Mouse (Mus musculus) cerebellum, postnatal 14 days (tissue): ENCODE data around the gene Gm10775.

Source experiments
- DNase-seq, 2 experiments: peaks; one replicate each; pipeline ENCODE4 v3.0.0; 2021; ENCODE audit warnings: mixed read lengths in 2 of 2

The Gm10775 gene

DNA sequence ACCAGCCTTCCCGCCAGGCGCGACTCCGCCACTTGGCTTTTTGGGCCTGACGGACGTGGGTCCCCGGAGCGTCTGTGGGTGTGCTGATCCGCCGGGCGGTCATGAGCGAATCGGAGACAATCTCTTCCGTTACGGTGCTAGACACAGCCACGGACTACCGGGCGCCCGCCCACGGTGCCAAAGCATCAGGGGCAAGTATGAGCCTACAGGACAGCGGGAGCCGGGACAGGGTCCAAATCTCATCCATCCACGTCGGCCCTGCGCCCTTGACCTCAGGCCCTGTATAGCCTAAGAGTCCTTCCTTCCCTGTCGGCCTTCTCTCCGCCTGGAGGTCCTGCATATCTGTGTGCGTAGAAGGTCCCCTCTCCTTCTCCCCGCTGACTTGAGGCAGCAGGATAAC is at the start of gene Gm10775:
Gm10775 (plus strand) TSS at position 301 of the 400 bp plus-strand sequence.
- no peak for DNase-seq

DNA sequence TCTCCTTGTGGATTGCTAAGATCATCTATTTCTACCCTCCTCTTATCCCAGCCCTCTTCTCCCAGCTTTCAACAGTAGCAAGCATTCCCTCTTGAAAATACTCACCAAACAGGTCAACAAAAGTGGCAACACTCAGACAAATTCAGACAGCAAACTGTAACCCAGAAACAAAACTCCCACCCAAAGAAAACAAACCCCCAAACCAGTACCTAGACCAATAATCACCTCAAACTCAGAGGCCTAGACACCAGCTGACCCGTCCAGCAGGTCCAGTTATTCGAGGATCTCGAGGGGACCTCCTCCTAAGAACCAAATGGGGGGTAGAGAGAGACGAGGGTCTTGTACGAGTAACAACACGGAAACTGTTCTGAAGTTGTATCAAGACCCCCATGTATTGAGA is 33.4 kb upstream of the Gm10775 start:
- DNase-seq = no peak

DNA sequence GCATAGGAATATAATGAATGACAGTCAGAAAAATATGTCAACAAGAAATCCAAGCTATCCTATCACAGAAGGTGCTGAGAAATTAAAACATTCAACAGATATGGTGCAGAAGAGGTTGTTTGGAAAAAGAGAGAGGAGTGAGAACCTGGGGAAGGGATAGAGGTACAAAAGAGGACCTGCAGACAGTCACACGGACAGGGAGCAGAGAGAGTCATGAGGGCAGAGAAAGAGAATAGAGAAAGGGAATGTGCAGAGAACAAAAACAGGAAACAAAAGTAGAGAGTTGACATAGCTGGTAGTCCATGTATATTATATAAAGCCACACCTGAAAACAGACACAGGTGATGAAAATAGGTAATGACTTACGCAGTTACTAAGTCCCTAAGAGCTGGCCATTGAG is 32.7 kb upstream of the Gm10775 start:
- no peak for DNase-seq

DNA sequence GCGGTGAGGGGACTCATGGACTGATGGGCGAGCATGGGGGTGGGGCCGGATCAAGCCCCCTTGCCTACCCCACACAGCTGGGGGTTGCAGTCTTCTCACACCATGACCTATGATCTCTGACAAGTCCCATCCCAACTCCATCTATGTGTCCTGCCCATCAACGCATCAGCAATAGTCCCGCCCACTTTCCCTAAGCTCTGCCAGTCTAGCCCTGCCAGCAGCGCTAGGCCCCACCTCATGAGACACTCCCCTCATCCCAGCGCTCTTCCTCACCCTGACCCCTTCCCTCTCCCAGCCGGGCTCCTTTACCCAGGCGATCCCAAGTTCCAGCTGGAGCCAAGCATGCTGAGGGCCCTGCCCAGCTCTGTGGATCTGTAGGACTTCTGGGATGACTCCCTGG is 22.1 kb upstream of the Gm10775 start:
- no peak for DNase-seq

DNA sequence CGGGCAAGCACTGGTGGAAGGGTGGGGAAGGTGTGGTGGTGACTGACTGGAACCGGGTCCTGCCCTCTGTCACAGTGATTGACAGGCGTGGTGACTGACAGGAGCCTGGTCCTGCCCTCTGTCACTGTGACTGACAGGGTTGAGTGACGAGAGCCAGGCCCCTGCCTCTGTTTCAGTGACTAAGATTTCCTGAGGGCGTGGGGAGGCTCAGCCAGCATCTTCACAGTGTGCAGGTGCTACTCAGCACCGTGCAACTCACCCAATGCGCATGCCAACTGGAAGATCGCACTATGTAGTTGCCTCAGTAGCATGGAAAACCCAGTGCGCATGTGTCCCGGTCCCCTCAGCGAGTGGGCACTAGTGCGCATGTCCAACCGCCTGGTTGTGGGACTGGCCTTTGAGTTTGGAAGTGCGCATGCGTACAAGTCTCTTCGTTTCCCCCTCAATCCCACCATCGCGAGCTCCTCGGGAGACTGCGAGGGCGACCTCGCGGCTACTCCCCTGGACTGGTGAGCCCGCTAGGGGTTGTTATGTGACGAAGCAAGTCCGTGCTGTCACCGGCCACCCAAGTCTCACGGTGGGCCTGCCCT is 18.7 kb upstream of the Gm10775 start:
- DNase-seq = peak; percentile 98 to 99

DNA sequence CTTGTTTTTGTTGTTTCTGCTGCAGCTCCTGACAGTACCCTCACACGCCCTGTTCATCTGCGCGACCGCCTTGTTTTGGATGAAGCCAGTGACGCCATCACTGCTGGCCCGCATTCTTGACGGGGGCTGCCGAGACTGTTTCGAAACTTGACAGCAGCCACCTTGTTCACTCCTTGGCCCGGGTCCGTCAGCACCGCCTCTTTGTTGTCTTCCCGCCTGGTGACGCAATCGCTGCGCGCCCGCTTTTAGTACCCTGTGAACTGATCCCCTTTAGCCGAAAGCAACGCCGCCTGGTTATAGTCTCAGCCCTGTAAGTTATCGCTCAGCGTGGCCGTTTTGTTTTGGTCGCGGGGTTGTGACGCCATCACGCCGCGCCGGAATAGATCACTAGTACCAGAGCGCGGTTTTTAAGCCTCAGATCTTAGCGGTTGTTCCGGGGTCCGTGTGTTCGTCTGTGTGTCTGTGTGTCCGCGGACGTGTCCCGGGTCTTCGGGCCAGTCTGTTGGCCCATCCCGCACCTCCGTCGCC is 18.2 kb upstream of the Gm10775 start:
- DNase-seq = peak; percentile 98 to 99

DNA sequence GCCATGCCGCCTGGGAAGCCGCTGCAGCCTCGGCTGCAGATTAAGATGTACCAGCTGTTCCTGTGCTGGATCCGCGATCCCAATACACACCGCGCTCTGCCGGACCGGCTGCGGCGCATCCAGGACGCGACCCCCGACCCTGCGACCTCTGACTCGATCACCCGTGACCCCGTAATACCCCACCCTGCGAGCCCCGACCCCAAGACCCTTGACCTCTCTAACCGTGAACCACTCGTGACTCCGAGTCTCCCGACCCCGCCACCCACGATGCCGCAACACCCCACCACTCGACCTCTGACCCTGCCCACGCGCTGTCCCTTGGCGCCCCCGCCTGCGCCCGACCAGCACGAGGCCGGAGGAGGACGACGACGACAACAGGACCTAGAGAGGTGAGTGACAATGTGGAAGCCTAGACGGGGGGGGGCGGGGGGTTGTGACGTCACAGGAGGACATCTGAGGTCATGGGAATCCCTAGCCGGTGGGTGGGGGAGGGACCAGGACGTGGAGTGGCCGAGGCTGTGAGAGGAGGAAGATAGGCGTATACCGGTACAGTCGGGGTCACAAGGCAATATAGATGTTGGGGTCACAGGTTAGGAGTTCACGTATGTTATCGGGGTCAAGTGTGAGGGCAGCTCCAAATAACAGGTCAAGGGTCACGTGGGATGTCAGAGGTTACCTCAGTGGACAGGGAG is 17.6 kb upstream of the Gm10775 start:
- peak in 1 of 2 experiments; percentile 62 for DNase-seq

DNA sequence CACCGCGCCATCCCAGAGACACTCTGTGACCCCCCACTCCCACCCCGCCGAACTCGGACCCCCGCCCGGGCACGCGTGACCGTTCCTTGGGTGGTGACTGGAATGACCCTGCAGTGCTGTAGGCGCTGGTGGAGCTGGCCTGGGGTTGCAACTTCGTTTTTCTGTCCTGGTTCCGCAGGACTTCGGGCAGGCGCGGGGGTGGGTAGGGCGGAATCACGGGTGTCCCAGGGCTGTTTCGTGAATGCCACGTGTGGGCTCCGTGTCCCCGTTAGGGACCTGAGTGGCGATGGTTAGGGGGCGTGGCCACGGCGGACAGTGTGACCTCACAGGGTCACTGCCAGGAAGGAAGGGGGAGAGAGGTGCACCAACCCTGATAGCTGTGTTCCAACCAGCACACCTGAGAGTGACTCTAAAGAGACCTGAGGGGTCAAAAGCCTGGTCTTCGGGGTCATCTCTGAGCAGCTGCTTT is 17.0 kb upstream of the Gm10775 start:
- peak in 1 of 2 experiments; percentile 39 for DNase-seq

DNA sequence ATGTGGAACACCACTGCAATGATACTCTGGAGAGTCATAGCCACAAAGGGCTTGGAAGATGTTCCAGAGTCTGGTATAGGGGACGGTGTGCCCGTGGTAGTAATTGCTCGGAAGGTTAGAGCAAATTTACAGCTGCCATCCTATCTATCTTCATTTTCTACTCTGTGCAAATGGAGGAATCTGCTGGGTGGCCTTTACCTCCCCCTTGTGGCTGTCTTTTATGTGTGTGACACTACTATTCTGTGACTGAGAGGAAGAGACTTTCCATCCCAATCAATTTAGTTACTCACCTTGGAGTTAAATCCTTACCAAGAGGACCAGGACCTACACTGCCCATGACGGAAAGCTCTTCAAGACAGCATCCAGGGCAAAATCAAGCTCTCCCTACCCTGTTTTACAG is 16.1 kb upstream of the Gm10775 start:
- DNase-seq = no peak

DNA sequence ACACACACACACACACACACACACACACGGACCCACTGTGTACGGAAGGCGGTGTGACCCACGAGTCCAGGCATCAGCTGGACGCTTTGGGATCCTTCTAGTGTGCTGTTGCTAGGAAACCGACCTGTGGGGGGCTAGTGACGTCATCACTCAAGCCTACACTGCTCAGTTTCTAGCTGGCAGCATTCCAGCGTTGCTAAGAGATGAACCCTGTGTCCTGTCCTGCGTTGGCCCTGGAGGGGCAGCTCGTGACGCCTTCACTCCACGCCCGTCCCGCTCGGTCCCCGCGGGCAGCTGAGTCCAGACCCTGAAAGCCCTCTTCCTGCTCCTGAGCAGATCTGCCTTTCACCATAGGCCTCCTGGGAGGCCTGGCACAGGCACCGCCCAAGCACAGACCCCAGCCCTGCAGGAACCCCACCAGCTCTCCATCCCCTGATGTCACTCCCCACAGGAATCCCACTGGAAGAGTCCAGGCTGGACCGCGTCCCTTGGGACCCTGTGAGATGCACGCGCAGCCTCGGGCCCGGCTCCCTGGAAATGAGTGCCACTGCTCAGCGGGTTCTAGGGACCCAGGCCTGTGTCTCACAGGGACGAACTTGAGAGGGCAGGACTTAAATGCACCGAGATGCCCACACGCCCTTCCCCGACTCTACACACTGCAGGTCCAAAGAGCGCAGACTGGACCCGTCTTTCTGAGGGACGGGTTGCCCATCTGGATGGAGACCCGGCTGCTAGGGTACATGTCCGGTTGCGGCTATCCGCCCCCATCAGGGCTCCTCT is 974 bp upstream of the Gm10775 start:
- peak; percentile 76 to 87 for DNase-seq

DNA sequence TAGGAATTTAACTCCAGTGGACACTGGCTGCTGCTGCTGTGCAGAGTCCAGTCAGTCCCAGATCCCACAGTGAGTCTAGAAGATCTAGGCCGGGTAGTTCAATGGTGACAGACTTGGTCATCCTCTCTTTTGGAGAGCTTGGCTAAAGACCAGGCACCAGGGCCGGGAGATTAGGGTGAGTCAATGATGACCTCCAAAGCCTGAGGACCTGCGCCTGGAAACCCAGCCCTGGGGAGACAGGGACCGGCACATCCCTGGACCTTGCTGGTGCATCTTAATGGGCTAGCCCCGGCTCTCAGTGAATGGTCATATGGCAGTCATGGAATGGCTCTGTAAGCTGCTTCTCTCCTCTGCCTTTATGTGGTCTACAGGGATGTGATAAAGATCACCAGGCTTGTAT is 2.7 kb downstream of the Gm10775 start:
- DNase-seq = no peak

DNA sequence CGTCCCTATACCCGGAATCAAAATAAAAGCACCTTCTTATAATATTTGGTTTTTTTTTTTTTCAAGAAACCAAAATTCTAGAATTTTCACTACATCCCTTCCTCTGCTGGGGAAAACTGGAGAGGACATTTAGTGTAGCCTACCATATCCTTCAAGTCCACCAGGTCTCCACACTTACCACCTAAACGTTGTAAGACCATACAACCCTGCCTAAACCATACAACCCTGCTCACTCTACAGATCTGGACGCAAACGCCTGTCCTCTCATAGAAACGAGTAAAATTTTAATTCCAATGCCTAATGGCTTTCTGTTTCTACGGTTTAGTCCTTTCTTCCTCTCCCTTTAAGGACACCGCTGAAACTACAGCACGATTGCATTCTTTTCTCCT is 18.6 kb downstream of the Gm10775 start:
- no peak for DNase-seq

DNA sequence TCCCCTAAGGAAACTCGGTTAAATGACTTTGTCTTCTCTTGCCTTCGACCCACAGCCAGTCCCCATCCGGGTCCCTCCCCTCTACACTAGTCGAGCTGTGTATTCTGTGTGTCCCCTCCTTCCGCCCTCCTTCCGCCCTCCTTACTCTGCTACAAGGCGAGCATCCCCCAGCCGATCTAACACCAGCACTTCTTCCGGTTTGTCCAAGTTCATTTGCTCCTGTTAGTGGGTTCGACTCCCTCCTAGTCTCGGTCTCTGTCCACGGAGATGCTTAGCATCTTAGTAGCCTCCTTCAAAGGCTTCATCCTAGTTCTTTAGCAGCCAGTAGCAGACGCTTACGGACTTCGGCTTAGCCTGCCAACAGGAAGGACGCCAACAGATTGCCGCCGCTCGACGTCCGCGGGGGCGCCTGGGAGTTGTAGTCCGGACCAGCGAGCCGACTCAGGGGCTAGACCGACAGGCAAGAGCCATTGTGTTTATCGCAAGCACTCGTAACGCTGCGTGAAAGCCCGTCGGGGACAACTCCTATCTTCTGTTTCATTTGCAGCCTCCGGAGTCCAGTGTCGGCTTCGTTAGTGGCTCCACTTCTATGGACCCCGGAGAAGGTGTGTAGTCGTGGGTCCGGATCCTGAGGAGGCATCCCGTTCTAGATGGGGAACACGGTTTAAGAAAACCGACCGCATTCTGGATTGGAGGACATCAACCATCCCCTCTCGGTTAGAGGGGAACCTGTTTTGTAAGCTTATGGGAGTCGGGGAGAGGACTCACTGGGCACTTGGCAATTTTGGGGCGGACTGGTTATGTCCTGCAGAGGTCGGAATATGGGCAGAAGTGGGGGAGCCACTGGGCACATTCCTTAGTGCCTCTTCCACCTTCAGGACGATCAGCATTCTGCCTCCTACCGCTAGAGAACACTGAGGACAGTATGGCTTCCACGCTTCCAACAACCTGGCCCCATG is 19.3 kb downstream of the Gm10775 start, which contains the start of gene Zfp369:
Zfp369 (plus strand) TSS at position 432 of the 959 bp plus-strand sequence.
- peak; percentile 96 to 98 for DNase-seq

DNA sequence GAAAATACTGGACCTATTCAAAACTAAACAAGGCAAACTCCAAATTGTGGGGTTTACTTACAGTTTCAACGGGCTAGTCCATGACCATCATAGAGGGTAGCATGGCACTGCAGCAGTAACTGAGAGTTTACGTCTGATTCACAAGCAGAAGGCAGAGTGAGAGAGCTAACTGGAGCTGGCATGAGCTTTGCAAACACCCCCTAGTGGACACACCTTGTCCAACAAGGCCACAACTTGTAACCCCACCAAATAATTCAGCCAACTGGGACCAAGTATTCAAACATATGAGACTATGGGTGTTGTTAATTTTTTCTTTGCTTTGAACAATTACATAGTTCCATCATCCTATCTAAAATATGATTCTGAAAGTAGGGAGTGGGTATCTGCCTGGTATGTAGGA is 27.4 kb downstream of the Gm10775 start:
- DNase-seq = no peak

DNA sequence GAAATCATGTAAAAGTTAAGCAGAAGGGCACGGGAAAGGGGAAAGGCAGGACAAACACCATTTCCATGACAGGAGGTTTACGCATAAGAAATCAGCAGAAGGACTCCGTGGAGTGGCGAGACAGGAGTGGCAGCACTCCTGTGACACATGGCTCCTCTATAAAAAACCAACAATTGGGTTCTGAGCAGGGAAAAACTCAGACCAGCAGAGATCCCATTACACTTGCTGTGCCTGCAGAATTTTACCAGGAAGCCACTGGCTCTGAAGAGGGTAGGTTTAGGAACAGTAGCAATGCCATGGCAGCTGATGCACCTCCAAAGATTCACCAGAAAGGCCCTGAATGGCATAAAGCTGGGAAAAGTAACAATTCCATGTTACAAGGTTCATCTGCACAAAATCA is 37.0 kb downstream of the Gm10775 start:
- no peak for DNase-seq
